Mouse (Mus musculus) heart, embryonic 15.5 days (tissue): ENCODE measurements around the gene Spsb1. TPM values are rescaled to one million over a fixed set of nuclear protein-coding genes. Genes with fewer than 3 reads are reported as not detected.

ENCODE experiments used
- ATAC-seq: fragments of 200-750 bp; cut with Nextera tagmentation; replicated peaks from 2 replicates; pipeline ENCODE4 v1.8.0; 2017; ENCODE audit warnings: low read depth, moderate TSS enrichment; ENCODE audit not compliant: insufficient number of reproducible peaks, insufficient read depth, low FRiP score
- H3K27ac ChIP-seq: fragments of 300-500 bp; sonication (generic); 2 replicates; pipeline ENCODE4 v1.5.1; 2015; ENCODE audit warnings: mild to moderate bottlenecking, inconsistent platforms
- H3K27me3 ChIP-seq: fragments of 300-500 bp; sonication (generic); 2 replicates; pipeline ENCODE4 v1.6.1; 2015; ENCODE audit warnings: inconsistent platforms
- H3K36me3 ChIP-seq: fragments of 300-500 bp; sonication (generic); 2 replicates; pipeline ENCODE4 v1.6.1; 2015; ENCODE audit warnings: mild to moderate bottlenecking, inconsistent platforms
- H3K4me1 ChIP-seq: fragments of 300-500 bp; sonication (generic); replicated peaks from 2 replicates; pipeline ENCODE4 v1.6.1; 2015; ENCODE audit warnings: inconsistent platforms
- H3K4me2 ChIP-seq: fragments of 300-500 bp; sonication (generic); 2 replicates; pipeline ENCODE4 v1.6.1; 2015; ENCODE audit warnings: inconsistent platforms, mild to moderate bottlenecking, moderate library complexity
- H3K4me3 ChIP-seq: fragments of 300-500 bp; sonication (generic); 2 replicates; pipeline ENCODE4 v1.5.1; 2015; ENCODE audit warnings: mild to moderate bottlenecking, inconsistent platforms
- H3K9ac ChIP-seq: fragments of 300-500 bp; sonication (generic); 2 replicates; pipeline ENCODE4 v1.6.1; 2015; ENCODE audit warnings: mild to moderate bottlenecking, inconsistent platforms
- H3K9me3 ChIP-seq: fragments of 300-500 bp; sonication (generic); replicated peaks from 2 replicates; pipeline ENCODE4 v1.6.1; 2016; ENCODE audit warnings: inconsistent platforms
- WGBS: fragments of 180-500 bp; shearing (Covaris S2); methylation state at CpG from one replicate; pipeline ENCODE4 v1.1.7; 2015; ENCODE audit warnings: mixed read lengths; 5-methylcytosine and 5-hydroxymethylcytosine counted together
- polyA plus RNA-seq: library from polyadenylated mRNA; unstranded; fragments of >200 nt; fragmentation: Nextera tagmentation; extraction: Ambion mirVana; gene quantifications from 2 replicates; pipeline ENCODE4 v1.2.1, GENCODE M21; 2015

Spsb1 gene
- polyA plus RNA-seq, 1 experiment from 2014 or later: 10.2 TPM

DNA sequence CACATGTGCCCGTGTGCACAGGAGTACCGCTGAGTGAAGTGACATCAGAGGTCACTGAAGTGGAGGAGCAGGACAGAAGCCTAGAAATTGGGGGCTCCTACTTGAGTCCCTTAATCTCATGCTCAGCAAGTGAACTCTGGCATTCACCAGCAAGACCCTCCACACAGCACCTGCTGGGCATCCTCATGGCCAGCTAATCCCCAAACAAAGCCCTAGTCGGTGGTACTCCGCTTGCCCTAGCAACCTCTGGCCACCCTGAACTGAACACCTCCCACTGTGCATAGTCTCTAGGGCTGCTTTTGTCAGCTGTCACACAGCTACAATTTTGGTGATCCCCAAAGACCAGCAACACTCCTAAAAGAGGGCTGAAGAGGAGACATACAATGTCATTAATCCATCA is 44.3 kb downstream of the Spsb1 start:
- H3K36me3 ChIP-seq: no peaks in the 10 kb centered on the region
- no peaks in the 10 kb centered on the region for H3K9me3 ChIP-seq
- H3K4me2 ChIP-seq: no peak overlapping the region
- ATAC-seq: no peak
- WGBS: 85% methylated on average over 4 of the region's 4 CpGs
- H3K4me3 ChIP-seq: no peak overlapping the region
- H3K4me1 ChIP-seq: 0 out of 2 replicates have a peak, but pooled peaks cover 3% of the 10 kb centered on the region
- H3K27me3 ChIP-seq: no peaks in the 10 kb centered on the region
- no peak overlapping the region for H3K9ac ChIP-seq
- H3K27ac ChIP-seq: no peak overlapping the region

DNA sequence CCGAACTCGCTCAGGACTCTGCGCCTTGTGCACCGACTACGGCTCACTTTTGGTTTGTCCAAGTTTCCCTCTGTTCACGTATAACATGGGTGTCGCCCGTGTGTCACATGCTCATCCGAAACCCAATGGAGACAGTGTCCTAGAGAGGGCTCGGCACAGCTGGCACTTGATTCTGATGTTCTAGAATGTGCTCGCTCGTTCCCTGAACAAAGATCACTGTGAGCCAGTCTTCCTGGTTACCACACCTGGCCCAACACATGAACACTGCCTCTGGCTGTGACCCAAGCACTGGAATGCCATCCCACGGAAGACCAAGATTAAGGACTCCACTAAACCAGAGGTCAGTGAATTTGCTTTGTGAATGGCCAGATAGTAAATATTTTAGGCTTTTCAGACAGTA is 45.3 kb downstream of the Spsb1 start:
- Histone ChIP-seq H3K4me3 (no peak overlapping the region), H3K9me3 (no peaks in the 10 kb centered on the region), H3K36me3 (no peaks in the 10 kb centered on the region), H3K4me1 (0 out of 2 replicates have a peak, but pooled peaks cover 3% of the 10 kb centered on the region), H3K9ac (no peak overlapping the region), H3K27me3 (no peaks in the 10 kb centered on the region), H3K4me2 (no peak overlapping the region), H3K27ac (no peak overlapping the region)
- no peak for ATAC-seq
- WGBS: 84% methylated on average over 13 of the region's 13 CpGs

DNA sequence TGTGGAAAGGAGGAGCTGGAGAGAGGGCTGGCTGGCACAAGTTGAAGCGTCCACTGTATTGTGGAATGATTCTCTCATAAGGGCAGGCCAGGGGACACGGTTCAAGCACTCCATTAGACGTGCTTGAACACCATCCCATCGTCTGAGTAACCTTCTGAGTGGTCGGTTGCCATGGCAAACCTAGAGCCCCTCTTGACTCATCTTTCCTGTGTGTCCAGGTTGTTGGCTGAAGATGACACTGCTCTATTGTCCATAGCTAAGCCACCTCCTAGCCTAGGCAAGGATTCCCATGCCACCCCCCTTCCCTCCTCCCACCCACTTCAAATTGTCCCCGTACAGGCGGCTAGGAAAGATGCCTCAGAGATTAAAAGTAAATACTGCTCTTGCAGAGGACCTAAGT is 45.9 kb downstream of the Spsb1 start:
- Histone ChIP-seq H3K27me3 (no peaks in the 10 kb centered on the region), H3K9ac (no peak overlapping the region), H3K4me1 (0 out of 2 replicates have a peak, but pooled peaks cover 3% of the 10 kb centered on the region), H3K27ac (no peak overlapping the region), H3K9me3 (no peaks in the 10 kb centered on the region), H3K4me2 (no peak overlapping the region), H3K36me3 (no peaks in the 10 kb centered on the region), H3K4me3 (no peak overlapping the region)
- ATAC-seq: no peak
- 79% methylated on average over 7 of the region's 7 CpGs for WGBS

DNA sequence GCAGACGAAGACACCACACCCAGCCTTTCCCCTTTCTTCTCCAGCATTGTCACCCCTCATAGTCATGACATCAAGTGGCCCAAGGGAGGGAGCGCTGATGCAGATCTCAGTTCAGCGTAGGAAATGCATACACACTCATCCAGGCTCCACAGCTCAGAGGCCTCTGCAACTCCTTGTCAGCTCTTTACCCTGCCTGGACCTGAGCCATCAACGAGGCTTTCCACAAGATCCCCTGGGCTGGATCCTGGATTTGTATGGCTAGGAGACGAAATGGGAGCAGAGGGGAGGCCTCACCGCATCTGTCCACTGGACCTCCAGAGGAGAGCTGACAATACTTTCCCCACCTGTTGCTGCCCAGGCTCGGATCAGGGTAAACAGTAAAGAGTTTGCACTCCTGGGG is 47.2 kb downstream of the Spsb1 start:
- H3K27me3 ChIP-seq: no peaks in the 10 kb centered on the region
- H3K4me2 ChIP-seq: no peak overlapping the region
- no peak overlapping the region for H3K4me3 ChIP-seq
- no peak for ATAC-seq
- no peaks in the 10 kb centered on the region for H3K9me3 ChIP-seq
- H3K9ac ChIP-seq: no peak overlapping the region
- WGBS: 57% methylated on average over 7 of the region's 7 CpGs
- H3K36me3 ChIP-seq: no peaks in the 10 kb centered on the region
- no peak overlapping the region for H3K27ac ChIP-seq
- H3K4me1 ChIP-seq: peaks cover 10% of the 10 kb centered on the region

DNA sequence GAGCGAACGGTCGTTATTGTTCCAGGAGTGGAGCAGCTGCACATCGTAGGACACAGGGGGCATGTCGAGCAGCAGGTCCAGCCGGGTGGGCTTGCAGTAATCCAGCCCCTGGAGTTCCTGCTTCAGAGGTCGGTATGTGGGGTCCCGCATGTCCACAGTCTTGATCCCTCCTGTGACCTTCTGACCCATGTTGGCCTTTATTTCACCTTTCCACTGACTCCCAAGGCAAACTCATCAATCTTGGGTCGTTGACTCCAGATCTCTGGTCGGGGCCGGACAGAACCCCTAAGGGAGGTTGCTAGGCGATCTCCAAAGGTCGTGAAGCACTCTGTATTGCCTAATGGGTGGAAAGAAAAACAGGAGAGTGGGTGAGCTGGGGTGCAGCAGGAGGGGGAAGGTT is 47.9 kb downstream of the Spsb1 start:
- 68% methylated on average over 13 of the region's 13 CpGs for WGBS
- Histone ChIP-seq H3K27me3 (no peaks in the 10 kb centered on the region), H3K9ac (no peak overlapping the region), H3K4me3 (no peak overlapping the region), H3K9me3 (no peaks in the 10 kb centered on the region), H3K4me1 (peaks cover 16% of the 10 kb centered on the region), H3K27ac (no peak overlapping the region), H3K36me3 (no peaks in the 10 kb centered on the region), H3K4me2 (no peak overlapping the region)
- ATAC-seq: no peak

DNA sequence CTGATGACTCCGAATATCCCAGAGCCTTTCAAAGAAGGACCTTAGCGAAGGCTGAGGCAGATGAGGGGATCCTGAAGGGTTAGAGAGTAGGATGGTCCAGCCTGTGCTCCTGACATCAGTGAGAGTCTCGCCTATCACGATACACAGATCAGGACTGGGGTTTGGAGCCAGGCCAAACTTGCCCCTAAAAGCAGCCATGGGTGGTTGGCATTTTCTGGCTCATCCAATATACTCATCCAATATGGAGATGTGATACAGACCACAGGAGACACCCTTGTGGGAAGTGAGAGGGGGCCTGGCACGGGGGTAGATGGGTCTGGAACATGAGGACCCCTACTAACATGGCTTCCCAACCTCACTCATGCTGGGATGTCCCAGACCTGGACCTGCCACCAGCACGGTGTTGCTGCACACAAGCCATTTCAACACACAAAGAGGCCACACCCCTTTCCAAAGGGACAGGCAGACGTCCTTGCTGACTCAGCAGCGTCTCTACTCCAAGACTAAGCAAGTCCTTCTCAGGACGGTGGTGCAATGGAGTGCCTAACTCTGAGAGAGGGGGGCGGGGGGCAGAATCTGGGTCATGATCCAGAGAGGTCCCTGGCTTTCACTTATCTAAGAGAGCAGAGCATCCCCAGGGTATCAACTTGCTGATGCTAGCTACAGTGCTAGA is 49.4 kb downstream of the Spsb1 start:
- no peak overlapping the region for H3K4me3 ChIP-seq
- H3K4me2 ChIP-seq: no peak overlapping the region
- H3K4me1 ChIP-seq: peaks cover 16% of the 10 kb centered on the region
- WGBS: 84% methylated on average over 10 of the region's 10 CpGs
- no peak overlapping the region for H3K9ac ChIP-seq
- ATAC-seq: no peak
- no peaks in the 10 kb centered on the region for H3K9me3 ChIP-seq
- no peaks in the 10 kb centered on the region for H3K27me3 ChIP-seq
- H3K27ac ChIP-seq: no peak overlapping the region
- H3K36me3 ChIP-seq: no peaks in the 10 kb centered on the region

DNA sequence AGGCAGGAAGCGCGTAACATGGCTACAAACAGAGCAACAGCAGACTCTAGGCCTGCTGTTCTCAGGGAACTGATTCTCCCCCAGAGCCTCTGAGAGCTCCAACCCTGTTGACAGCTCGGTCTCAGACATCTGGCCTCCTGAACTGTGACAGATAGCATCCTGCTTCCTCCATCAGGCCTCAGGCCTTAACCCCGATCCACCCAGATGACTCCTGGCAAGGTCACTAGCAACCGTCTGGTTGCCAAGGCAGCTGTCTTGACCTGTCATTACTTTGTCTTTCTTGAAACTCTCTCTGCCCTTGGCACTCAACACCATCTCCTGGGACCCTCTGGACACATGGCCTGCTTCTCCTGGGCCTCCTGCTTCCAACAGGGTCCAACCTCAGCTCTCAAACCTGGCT is 51.8 kb downstream of the Spsb1 start:
- Histone ChIP-seq H3K4me2 (no peak overlapping the region), H3K4me3 (no peak overlapping the region), H3K27me3 (no peaks in the 10 kb centered on the region), H3K9me3 (no peaks in the 10 kb centered on the region), H3K9ac (no peak overlapping the region), H3K36me3 (no peaks in the 10 kb centered on the region), H3K4me1 (peaks cover 16% of the 10 kb centered on the region), H3K27ac (0 out of 2 replicates have a peak overlapping the region, but pooled peaks have one; percentile 14)
- ATAC-seq: peak; percentile 28
- 33% methylated on average over 5 of the region's 5 CpGs for WGBS

DNA sequence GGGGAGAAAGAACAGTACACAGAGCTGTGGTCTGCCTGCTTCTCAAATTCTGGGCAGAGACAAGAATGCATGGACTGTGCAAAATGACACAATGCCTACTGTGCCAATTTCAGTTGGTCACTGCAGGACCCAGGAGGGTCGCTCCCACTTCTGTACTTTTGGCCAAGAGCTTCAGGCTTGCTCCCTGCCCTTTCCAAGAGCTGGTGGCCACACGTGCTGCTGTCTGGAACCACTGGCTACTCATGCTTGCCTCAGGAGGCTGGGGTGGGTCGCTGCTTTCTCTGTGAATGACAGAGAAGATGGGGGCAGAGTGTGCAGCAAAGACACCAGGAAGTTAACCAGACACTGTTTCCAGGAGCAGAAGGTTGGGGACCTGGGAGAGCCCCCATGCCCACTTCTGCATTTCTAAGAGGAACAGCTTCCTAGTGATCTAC is 53.5 kb downstream of the Spsb1 start:
- no peak overlapping the region for H3K4me2 ChIP-seq
- H3K9ac ChIP-seq: no peak overlapping the region
- H3K4me3 ChIP-seq: no peak overlapping the region
- H3K9me3 ChIP-seq: no peaks in the 10 kb centered on the region
- H3K27ac ChIP-seq: no peak overlapping the region
- no peaks in the 10 kb centered on the region for H3K27me3 ChIP-seq
- no peaks in the 10 kb centered on the region for H3K36me3 ChIP-seq
- ATAC-seq: no peak
- H3K4me1 ChIP-seq: peaks cover 13% of the 10 kb centered on the region
- 61% methylated on average over 3 of the region's 3 CpGs for WGBS

DNA sequence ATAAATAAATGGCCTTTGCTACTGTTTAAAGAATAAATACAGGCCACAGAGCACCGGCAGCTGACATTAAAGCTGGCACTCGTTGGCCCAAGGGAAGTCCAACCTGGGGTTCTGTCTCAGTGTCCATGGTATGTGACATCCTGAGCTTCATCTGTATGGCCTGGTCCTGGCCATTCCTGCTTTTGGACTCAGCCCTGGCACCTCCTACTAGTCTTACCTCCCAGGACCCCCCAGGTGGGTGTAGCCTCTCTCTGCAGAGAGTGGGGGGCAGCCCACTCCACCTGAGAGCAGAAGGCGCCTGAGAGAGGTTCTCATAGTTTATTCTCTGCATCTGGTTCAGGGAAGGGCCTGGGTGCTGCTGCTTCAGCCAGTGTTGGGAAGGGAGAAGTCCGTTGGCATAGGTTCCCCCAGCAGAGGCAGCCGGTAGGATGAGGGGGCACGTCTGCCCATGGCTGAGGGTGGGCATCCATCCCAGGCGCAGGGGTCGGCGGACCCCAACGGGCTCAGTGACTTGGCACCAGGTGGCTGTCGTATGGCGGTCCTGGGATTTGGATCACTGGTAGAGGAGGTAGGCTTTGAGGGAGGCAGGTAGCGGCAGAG is 57.1 kb downstream of the Spsb1 start:
- Histone ChIP-seq H3K9me3 (no peaks in the 10 kb centered on the region), H3K27me3 (no peaks in the 10 kb centered on the region), H3K9ac (no peak overlapping the region), H3K36me3 (no peaks in the 10 kb centered on the region), H3K4me2 (no peak overlapping the region), H3K4me1 (peaks cover 28% of the 10 kb centered on the region), H3K27ac (no peak overlapping the region), H3K4me3 (no peak overlapping the region)
- WGBS: 93% methylated on average over 13 of the region's 13 CpGs
- no peak for ATAC-seq

DNA sequence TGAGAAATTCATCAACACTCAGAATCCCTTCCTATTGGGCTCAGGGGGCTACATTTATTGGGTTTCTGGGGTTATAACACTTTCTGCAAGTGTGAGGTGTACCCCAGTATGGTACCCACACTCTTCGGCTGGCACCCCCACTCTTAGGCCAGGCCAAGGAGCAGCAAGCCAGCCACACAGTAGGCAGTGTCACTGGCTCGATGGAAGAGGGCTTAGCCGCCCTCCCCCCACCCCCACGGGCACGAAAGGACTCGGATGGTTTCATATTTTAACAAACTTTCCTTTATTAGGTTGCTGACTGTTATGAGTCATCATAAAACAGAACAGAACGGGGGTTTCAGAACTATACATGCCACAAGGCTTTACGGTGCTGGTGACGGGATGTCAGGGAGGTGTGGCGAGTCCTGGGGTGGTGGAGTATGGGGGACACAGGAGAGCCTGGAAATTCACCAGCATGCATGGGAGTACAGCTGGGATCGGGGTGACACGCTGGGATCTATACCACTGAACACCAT is 58.8 kb downstream of the Spsb1 start:
- no peak overlapping the region for H3K9ac ChIP-seq
- H3K4me2 ChIP-seq: no peak overlapping the region
- H3K4me1 ChIP-seq: peaks cover 21% of the 10 kb centered on the region
- H3K27ac ChIP-seq: no peak overlapping the region
- no peak overlapping the region for H3K4me3 ChIP-seq
- no peaks in the 10 kb centered on the region for H3K9me3 ChIP-seq
- 70% methylated on average over 12 of the region's 12 CpGs for WGBS
- no peak for ATAC-seq
- H3K36me3 ChIP-seq: no peaks in the 10 kb centered on the region
- H3K27me3 ChIP-seq: no peaks in the 10 kb centered on the region

DNA sequence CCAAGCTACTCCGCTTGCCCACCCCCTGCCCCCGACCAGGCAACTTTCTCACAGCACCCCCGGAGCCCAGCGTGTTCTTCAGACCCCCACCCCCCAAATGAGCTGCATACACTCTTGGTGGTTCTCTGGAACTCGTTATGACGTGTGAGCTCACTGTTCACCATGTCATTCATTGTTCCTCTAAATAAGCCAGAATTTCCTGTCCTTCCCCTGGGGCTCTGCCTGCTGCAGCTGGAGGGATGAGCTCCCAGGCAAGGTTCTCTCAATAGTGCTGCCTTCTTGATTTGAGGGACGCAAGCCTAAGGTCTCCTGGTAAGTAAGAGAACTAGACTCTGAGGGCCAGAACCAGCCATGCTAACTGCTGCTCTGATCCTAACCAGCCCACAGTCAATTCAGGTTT is 59.6 kb downstream of the Spsb1 start:
- WGBS: 68% methylated on average over 7 of the region's 7 CpGs
- Histone ChIP-seq H3K4me3 (no peak overlapping the region), H3K36me3 (no peaks in the 10 kb centered on the region), H3K9me3 (no peaks in the 10 kb centered on the region), H3K4me2 (no peak overlapping the region), H3K27me3 (no peaks in the 10 kb centered on the region), H3K9ac (no peak overlapping the region), H3K4me1 (peaks cover 30% of the 10 kb centered on the region), H3K27ac (no peak overlapping the region)
- no peak for ATAC-seq

DNA sequence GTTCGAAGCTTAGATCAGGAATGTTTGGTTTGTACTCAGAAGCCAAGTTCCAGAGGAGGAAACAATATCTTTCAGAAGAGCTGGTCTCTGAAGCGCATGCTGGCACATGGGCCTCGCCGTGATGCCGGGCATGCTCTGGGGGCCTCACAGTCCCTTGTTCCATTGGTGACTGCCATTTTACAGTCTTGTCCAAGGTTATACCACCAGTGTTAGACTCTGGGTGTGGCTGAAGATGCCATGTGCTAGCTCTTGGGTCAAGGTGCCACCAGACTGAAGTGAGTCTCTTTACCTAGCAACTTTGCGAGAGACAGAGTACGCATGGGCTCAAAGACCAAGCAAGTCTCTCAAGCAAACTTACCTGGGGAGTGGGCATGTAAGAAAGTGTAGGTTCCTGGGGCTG is 60.5 kb downstream of the Spsb1 start:
- Histone ChIP-seq H3K4me1 (peaks cover 39% of the 10 kb centered on the region), H3K9ac (no peak overlapping the region), H3K4me3 (no peak overlapping the region), H3K36me3 (no peaks in the 10 kb centered on the region), H3K4me2 (no peak overlapping the region), H3K27me3 (no peaks in the 10 kb centered on the region), H3K27ac (peak overlapping the region; percentile 44), H3K9me3 (no peaks in the 10 kb centered on the region)
- no peak for ATAC-seq
- WGBS: 92% methylated on average over 7 of the region's 7 CpGs
